Mouse (Mus musculus) bone marrow macrophage, adult 2 months (primary cell): ENCODE results near the gene Mllt3. TPM values are rescaled to one million over a fixed set of nuclear protein-coding genes. Genes with fewer than 3 reads are reported as not detected.

Experiments
- H3K27ac ChIP-seq: 2 replicates; pipeline ENCODE4 v1.5.1; 2012; ENCODE audit warnings: low read depth, low read length; ENCODE audit not compliant: insufficient read depth
- H3K4me1 ChIP-seq: 2 replicates; pipeline ENCODE4 v1.6.1; 2012; ENCODE audit warnings: low read length; ENCODE audit not compliant: control insufficient read depth, insufficient read depth
- H3K4me3 ChIP-seq: 2 replicates; pipeline ENCODE4 v1.5.1; 2012; ENCODE audit warnings: mild to moderate bottlenecking, low read length, moderate library complexity; ENCODE audit not compliant: insufficient read depth
- CTCF ChIP-seq: IDR thresholded peaks from 2 replicates; pipeline ENCODE4 v1.5.1; 2012; ENCODE audit warnings: low read depth, mild to moderate bottlenecking, low read length, moderate library complexity
- POLR2A ChIP-seq: IDR thresholded peaks from 2 replicates; pipeline ENCODE4 v1.6.1; 2012; ENCODE audit warnings: mild to moderate bottlenecking, low read depth, low read length, borderline replicate concordance
- polyA plus RNA-seq: library from polyadenylated mRNA; stranded (reverse); fragments of >200 nt; gene quantifications from 2 replicates; pipeline ENCODE4 v1.2.4, GENCODE M21; 2012; ENCODE audit not compliant: missing spikeins, insufficient read depth, insufficient read length

Mllt3 gene
- polyA plus RNA-seq, 1 experiment = 10.4 TPM

DNA sequence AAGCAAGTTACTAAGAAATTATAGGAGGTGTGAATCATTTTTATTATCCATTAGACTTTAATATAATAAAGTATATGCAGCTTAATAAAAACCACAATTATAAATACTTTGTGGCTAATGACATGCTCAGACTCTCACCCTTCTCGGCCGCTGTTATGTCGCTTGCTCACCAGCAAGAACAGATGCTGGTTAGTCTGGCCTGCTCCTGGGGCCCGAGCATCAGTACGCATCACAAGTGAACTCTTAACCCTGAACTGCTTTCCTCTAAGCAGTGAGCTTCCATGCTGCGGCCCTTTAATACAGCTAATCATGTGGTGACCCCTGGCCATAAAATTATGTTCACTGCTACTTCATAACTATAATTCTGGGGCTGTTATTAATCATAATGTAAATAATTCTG, 198.0 kb downstream of the Mllt3 start:
- no peak for TF ChIP-seq POLR2A
- TF ChIP-seq CTCF = no peak
- Histone ChIP-seq H3K27ac (no peak overlapping the region), H3K4me1 (peaks cover 6% of the 10 kb centered on the region), H3K4me3 (no peak overlapping the region)

DNA sequence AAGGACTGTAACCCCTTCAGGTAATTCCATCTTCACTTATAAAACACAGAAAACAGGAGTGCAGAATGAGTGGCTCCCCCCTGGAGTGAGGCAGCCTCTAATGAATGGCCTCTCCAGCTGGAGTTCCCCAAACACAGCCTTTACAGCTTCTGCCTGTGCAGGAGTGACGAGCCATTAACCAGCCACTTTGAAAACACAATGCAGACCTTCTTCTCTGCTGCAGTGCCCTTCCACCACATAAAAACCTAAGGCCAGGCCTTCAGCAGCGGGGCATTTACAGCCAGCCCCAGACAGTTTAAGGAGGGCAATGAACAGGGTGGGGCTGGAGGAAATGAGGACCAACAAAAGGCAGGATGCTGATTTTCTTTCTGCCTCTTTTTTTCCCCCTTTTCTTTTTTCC, 198.9 kb downstream of the Mllt3 start:
- TF ChIP-seq CTCF = no peak
- TF ChIP-seq POLR2A = no peak
- Histone ChIP-seq H3K4me1 (peaks cover 5% of the 10 kb centered on the region; the same call in 1 of the 2 replicates), H3K4me3 (no peak overlapping the region), H3K27ac (no peak overlapping the region)

DNA sequence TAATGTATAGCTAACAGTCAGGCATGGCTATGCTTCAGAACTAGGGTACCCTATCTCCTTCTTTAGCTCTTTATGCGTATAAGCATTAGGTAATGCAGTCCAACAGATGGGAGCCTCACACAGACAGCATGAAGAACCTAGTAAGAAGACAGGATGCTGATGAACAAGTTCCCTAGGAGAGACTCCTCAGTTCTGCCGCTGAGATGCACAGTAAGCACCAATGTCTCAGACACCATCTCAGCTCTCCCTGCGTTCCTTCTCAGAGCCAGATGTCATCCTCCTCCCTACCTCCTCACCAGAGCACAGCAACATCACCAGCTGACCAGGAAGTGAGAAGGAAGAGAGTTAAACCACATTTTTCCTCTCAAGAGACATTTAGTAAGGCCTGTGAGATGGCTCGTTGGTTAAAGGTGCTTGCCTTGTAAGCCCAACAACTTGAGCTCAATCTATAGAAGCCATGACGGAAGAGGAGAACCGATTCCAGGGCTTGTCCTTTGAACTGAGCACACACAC, 202.3 kb downstream of the Mllt3 start:
- peaks cover 8% of the 10 kb centered on the region for H3K4me1 ChIP-seq
- H3K4me3 ChIP-seq = no peak overlapping the region
- no peak for TF ChIP-seq CTCF
- no peak for TF ChIP-seq POLR2A
- H3K27ac ChIP-seq = no peak overlapping the region

DNA sequence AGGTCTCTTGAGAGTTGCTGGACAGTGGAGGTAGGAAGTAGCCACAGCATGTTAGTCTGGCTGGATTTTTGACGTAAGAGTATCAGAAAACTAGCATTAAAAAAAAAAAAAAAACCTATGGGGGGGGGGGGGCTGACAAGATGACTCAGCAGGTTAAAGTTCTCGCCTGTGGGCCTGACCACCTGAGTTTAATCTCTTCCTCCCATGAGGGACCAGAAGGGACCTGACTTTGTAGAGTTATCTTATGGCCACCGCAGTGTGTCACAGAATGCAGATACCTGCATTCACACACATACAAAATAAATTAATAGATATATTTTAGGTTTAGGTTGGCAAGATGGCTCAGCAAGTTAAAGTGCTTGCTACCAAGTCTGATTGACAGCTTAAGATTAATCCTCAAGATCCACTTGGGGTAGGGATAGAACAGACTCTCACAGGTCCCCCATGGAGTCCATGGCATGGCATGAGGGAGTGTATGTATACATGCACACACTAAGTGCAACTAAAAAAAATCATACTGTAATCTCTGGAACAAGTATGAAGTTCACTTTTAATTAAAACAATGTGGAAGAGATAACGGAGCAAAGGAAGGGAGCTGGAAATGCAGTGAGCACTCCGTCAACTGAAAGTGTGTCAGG, 203.6 kb downstream of the Mllt3 start:
- no peak for TF ChIP-seq POLR2A
- no peak for TF ChIP-seq CTCF
- no peak overlapping the region for H3K4me3 ChIP-seq

DNA sequence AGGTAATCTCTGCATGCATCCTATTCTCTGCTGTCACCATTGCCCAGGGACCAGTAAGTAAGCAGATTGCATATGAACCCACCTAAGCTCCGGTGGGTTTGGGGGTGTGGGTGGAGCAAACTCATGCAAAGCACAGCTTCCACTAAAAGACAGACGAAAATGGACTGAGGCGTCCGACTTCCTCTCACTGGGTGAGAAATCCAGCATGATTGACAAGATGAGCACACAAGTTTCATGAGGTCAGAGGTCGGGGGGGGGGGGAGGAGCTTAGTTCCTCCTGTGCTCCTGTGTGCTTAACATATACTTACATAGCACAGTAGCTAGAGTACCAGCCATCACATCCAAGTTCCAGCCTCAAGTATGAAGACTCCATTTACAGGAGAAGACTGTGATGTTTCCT, 206.8 kb downstream of the Mllt3 start:
- Histone ChIP-seq H3K4me1 (peaks cover 8% of the 10 kb centered on the region), H3K4me3 (no peak overlapping the region), H3K27ac (no peak overlapping the region)
- no peak for TF ChIP-seq CTCF
- no peak for TF ChIP-seq POLR2A

More for the DNA sequence above, 203.6 kb downstream of the Mllt3 start:
- peaks cover 8% of the 10 kb centered on the region for H3K4me1 ChIP-seq
- H3K27ac ChIP-seq = no peak overlapping the region

DNA sequence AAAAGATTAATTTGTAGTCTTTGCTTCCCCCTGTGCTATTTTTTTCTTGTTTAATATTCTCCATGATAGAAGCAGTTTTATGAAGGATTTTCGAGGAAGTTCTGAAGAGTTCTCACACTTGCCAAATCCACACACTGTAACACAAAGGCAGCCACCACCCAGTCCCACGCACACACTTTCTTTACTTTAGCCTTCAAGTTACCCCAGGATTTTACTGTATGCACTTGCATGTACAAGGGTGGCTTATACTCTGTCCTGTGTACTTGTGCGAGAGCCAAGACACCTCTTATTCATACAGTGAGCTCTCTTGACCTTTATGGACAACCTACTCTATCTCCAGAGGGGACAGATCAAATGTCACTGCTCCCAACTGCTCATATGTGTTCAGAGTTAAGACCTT, 209.5 kb downstream of the Mllt3 start:
- H3K4me1 ChIP-seq = peaks cover 4% of the 10 kb centered on the region
- H3K27ac ChIP-seq = no peak overlapping the region
- no peak for TF ChIP-seq CTCF
- TF ChIP-seq POLR2A = no peak
- no peak overlapping the region for H3K4me3 ChIP-seq

DNA sequence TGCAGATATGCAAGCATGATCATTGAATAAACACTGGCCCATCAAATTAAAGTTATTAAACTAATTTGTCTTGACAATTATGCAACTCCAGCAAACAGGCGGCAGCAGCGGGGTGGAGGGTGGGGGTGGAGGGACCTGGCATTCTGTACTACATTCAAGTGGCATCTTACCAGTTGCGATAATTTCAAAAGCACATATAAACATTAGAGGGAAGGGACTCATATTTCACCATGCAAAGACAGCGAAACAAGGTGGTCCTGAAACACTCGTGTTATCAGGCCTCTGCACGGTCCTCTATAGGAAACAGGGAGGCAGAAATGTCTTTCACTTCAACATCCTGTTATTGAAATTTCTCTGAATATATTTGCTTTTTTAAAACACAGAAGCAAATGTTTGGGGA, 210.0 kb downstream of the Mllt3 start:
- Histone ChIP-seq H3K4me3 (no peak overlapping the region), H3K27ac (no peak overlapping the region), H3K4me1 (peaks cover 4% of the 10 kb centered on the region)
- no peak for TF ChIP-seq CTCF
- no peak for TF ChIP-seq POLR2A

DNA sequence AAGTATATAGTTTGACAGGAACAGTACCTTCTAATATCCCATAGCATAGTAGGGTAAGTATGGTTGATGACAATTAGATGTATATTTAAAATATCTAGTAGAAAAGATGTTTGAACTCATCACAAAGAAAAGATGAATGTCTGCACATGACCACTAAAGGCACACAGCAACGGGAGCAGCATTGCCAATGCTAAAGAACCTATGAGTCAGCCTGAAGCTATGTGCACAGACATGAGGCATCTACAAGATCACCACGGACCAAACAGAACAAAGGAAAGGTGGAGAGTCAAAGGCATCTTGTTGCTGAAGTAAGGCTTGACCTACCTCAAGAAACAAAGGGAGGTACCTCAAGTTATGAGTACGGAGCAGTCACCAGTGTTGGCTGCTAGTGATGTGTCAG, 212.3 kb downstream of the Mllt3 start:
- no peak for TF ChIP-seq POLR2A
- TF ChIP-seq CTCF = no peak
- Histone ChIP-seq H3K4me1 (no peaks in the 10 kb centered on the region; the same call in 1 of the 2 replicates), H3K4me3 (no peak overlapping the region), H3K27ac (no peak overlapping the region)

DNA sequence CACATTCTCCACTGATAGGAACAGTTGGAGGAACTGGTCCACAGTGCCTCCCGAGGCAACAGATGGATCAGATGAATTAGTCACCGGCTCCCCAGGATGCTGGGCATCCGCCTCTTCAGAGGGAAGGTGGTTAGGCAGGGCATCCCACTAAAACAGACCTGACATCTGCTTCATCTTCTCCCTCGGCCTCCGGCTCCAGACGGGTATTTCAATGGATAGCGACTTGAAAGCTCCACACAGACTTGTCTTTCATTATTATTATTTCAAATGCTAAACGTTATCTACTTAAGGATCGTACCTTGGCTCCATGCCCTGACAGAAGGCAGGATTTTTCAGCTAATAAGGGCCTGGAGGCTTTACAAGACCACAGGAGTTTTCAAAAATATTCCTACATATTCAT, 214.0 kb downstream of the Mllt3 start:
- TF ChIP-seq POLR2A = no peak
- no peak for TF ChIP-seq CTCF
- H3K4me3 ChIP-seq = no peak overlapping the region
- no peak overlapping the region for H3K27ac ChIP-seq
- no peaks in the 10 kb centered on the region; the same call in 1 of the 2 replicates for H3K4me1 ChIP-seq

DNA sequence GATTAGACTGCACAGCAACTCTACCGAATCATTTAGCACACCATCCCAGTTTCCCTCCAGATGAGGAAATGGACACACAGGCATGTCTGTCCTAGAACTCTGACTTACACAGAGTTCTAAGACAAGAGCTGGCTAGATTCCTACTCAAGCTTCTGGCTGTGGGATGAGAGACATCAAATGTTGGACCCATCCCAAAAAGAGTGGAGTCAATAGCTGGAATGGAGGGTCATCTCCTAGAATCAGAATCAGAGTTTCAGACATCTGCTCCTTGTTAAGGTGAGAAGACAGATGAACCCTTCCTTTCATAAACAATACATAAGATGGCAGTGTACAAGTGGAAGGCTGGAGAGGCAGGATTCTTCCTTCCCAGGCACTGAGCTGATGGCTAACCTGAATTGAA, 214.9 kb downstream of the Mllt3 start:
- no peak overlapping the region for H3K4me3 ChIP-seq
- H3K4me1 ChIP-seq = no peaks in the 10 kb centered on the region; the same call in 1 of the 2 replicates
- no peak for TF ChIP-seq CTCF
- TF ChIP-seq POLR2A = no peak
- no peak overlapping the region for H3K27ac ChIP-seq

DNA sequence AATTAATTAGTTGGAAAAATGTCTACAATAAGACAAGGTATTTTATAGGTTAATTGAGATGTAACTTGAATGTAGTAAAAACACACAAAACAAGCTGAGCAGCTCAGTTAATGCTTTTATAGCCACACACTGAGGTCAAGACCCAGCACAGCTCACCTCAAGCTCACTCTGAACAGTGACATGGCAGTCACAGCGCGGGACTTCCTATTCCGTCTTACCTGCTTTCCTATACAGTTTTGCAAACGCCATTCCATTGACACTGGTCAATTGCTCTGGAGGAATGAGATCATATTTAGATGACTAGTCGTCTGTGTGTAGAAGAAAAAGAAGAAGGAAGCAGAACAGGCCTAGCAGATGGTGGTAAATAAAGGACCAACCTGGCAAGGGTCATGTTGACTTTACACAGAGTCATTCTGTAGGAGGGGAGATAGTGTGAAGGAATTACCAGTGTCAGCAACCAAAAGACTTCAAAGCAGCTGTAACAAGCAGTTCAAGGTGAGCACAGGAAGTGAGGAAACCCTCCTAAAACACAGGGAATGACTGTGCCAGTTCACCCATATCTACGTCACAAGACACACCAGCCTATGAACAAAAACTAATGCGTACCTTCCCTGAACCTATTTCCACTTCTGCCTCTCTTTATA, 217.6 kb downstream of the Mllt3 start:
- Histone ChIP-seq H3K4me1 (peaks cover 4% of the 10 kb centered on the region), H3K4me3 (no peak overlapping the region), H3K27ac (no peak overlapping the region)
- TF ChIP-seq POLR2A = no peak
- no peak for TF ChIP-seq CTCF
